Mouse (Mus musculus): ENCODE measurements around the gene Ina. TPM values are rescaled to one million over a fixed set of nuclear protein-coding genes. Genes with fewer than 3 reads are reported as not detected.
"Not testable (repeated sequence)": the region's sequence is repeated elsewhere in the genome, so short reads cannot be mapped to it uniquely, and the experiment has no call there.

Gene Ina
- total RNA-seq, 2 experiments from 2014 or later = not detected

- intact Hi-C loops (cut with DNase I) = no loop called here
- DNase-seq = no peak
Measured at GRCm38 (mm10) chr19:46984726-46985622, 29.5 kb upstream of the Ina start.

- peak; percentile 28 to 36 for DNase-seq
- intact Hi-C loops (cut with DNase I) = no loop called here
Measured at GRCm38 (mm10) chr19:46987646-46988045, 26.9 kb upstream of the Ina start.

- intact Hi-C loops (cut with DNase I) = no loop called here
- DNase-seq = no peak
Measured at GRCm38 (mm10) chr19:46988231-46989087, 26.0 kb upstream of the Ina start.

GRCm38 (mm10) chr19:46989479-46990152 is 24.9 kb upstream of the Ina start:
- DNase-seq = no peak
- intact Hi-C loops (cut with DNase I) = loop anchor here (2.0 to 10.0 kb wide), 5 partner anchors 27 to 405 kb away; partner anchors contain the start of genes Cnnm2 and Cyp17a1

GRCm38 (mm10) chr19:46990153-46990518 is 24.4 kb upstream of the Ina start:
- intact Hi-C loops (cut with DNase I) = loop anchor here (2.0 to 10.0 kb wide), 5 partner anchors 27 to 405 kb away; partner anchors contain the start of genes Cnnm2 and Cyp17a1
- DNase-seq = no peak

GRCm38 (mm10) chr19:46990625-46991024 is 23.9 kb upstream of the Ina start:
- DNase-seq = not testable (repeated sequence)
- intact Hi-C loops (cut with DNase I) = loop anchor here (1.0 to 10.0 kb wide), 6 partner anchors 28 to 406 kb away; partner anchors contain the start of genes Cnnm2 and Cyp17a1

GRCm38 (mm10) chr19:46991145-46991544 is 23.4 kb upstream of the Ina start:
- intact Hi-C loops (cut with DNase I) = loop anchor here (1.0 to 10.0 kb wide), 6 partner anchors 28 to 406 kb away; partner anchors contain the start of genes Cnnm2 and Cyp17a1
- DNase-seq = peak; percentile 88 to 94

GRCm38 (mm10) chr19:46992329-46992728 is 22.2 kb upstream of the Ina start:
- DNase-seq = not testable (repeated sequence)
- intact Hi-C loops (cut with DNase I) = loop anchor here (5.0 to 10.0 kb wide), 3 partner anchors 95 to 408 kb away; partner anchors contain the start of gene Cyp17a1

GRCm38 (mm10) chr19:46996095-46996494 is 18.4 kb upstream of the Ina start:
- DNase-seq = no peak
- intact Hi-C loops (cut with DNase I) = loop anchor here (10.0 kb wide), 2 partner anchors 321 to 411 kb away; partner anchors contain the start of gene Cyp17a1

GRCm38 (mm10) chr19:46998168-46998870 is 16.2 kb upstream of the Ina start:
- intact Hi-C loops (cut with DNase I) = loop anchor here (10.0 kb wide), 2 partner anchors 324 to 414 kb away; partner anchors contain the start of gene Cyp17a1
- DNase-seq = no peak

GRCm38 (mm10) chr19:46998953-46999352 is 15.5 kb upstream of the Ina start:
- intact Hi-C loops (cut with DNase I) = loop anchor here (10.0 kb wide), 2 partner anchors 324 to 414 kb away; partner anchors contain the start of gene Cyp17a1
- DNase-seq = no peak

GRCm38 (mm10) chr19:46999753-47000152 is 14.7 kb upstream of the Ina start:
- intact Hi-C loops (cut with DNase I) = loop anchor here (10.0 kb wide), 2 partner anchors 325 to 415 kb away; partner anchors contain the start of gene Cyp17a1
- DNase-seq = no peak

GRCm38 (mm10) chr19:47000357-47000756 is 14.1 kb upstream of the Ina start:
- DNase-seq; intact Hi-C loops (cut with DNase I): not testable (repeated sequence)

GRCm38 (mm10) chr19:47003742-47004511 is 10.6 kb upstream of the Ina start:
- DNase-seq = no peak

GRCm38 (mm10) chr19:47005873-47006272 is 8.6 kb upstream of the Ina start:
- intact Hi-C loops (cut with DNase I) = no loop called here

More at GRCm38 (mm10) chr19:47003742-47004511, 10.6 kb upstream of the Ina start:
- intact Hi-C loops (cut with DNase I) = no loop called here

GRCm38 (mm10) chr19:47006321-47006720 is 8.2 kb upstream of the Ina start:
- peak; percentile 67 to 84 for DNase-seq
- intact Hi-C loops (cut with DNase I) = no loop called here

More at GRCm38 (mm10) chr19:47005873-47006272, 8.6 kb upstream of the Ina start:
- DNase-seq = no peak

GRCm38 (mm10) chr19:47009420-47009819 is 5.1 kb upstream of the Ina start:
- no peak for DNase-seq
- intact Hi-C loops (cut with DNase I) = no loop called here

- DNase-seq = no peak
- intact Hi-C loops (cut with DNase I) = no loop called here
Measured at GRCm38 (mm10) chr19:47009943-47010342, 4.6 kb upstream of the Ina start.

Data from heart, postnatal 10 days (tissue).